18 mouse cellular contexts compared by ENCODE assay signal in the genomic region with DNA sequence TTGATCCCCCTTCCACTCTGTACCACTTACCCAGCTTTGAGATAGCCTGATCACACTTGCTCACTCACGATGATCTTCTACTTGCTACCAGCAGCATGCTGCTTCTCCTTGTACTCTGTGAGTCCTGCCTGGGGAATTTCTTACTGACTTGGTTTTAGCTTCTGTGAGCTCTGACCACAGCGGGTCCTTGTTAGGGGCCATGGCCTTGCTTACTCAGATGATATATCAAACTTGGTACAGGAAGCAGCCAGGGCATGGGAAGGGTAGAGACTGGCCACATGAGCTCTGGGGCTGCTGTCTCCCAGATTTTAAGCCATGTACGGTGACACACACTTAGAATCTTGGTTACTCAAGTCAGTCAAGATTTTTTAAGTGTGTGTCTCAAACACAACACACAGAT.
"Had no signal": no experiment of that assay in that cellular context is flagged by ENCODE, and none has a peak within 500 bp of the region (broad histone marks: within the 10 kb centered on the region; RNA-seq: fewer than 3 reads in every experiment).

No protein-coding gene starts in this region.

- H3K9ac ChIP-seq: kidney, embryonic 15.5 days; liver, embryonic 13.5 days; stomach, embryonic 15.5 days had no signal

- H3K9me3 ChIP-seq: kidney, embryonic 15.5 days; liver, embryonic 13.5 days; stomach, embryonic 15.5 days had no signal

- H3K4me1 ChIP-seq: kidney, embryonic 15.5 days; stomach, embryonic 15.5 days had no signal

- H3K36me3 ChIP-seq: kidney, embryonic 15.5 days; liver, embryonic 13.5 days; stomach, embryonic 15.5 days had no signal

- H3K27ac ChIP-seq: kidney, embryonic 15.5 days; left cerebral cortex, adult 2 months; liver, embryonic 13.5 days; stomach, embryonic 15.5 days had no signal

- H3K27me3 ChIP-seq: kidney, embryonic 15.5 days; liver, embryonic 13.5 days; stomach, embryonic 15.5 days had no signal

- H3K4me3 ChIP-seq: kidney, embryonic 15.5 days; left cerebral cortex, adult 2 months; liver, embryonic 13.5 days; stomach, embryonic 15.5 days had no signal

- DNase-seq: kidney, postnatal 10 days; kidney, postnatal 36 days; layer of hippocampus, postnatal 36 days; liver, embryonic 13.5 days; lung, adult 2 months; lung, postnatal 14 days; lung, postnatal 4 days; midbrain, embryonic 14.5 days; retina, postnatal 1 day; right cerebral cortex, postnatal 25 days; spleen, adult 18-20 months; thymus, adult 2 months; thymus, postnatal 14 days; thymus, postnatal 4 days had no signal

- H3K4me2 ChIP-seq: kidney, embryonic 15.5 days; liver, embryonic 13.5 days; midbrain, embryonic 11.5 days; stomach, embryonic 15.5 days had no signal
